Mouse (Mus musculus): ENCODE measurements around the gene Pax5.
"Not testable (repeated sequence)": the region's sequence is repeated elsewhere in the genome, so short reads cannot be mapped to it uniquely, and the experiment has no call there.

The Pax5 gene

DNA sequence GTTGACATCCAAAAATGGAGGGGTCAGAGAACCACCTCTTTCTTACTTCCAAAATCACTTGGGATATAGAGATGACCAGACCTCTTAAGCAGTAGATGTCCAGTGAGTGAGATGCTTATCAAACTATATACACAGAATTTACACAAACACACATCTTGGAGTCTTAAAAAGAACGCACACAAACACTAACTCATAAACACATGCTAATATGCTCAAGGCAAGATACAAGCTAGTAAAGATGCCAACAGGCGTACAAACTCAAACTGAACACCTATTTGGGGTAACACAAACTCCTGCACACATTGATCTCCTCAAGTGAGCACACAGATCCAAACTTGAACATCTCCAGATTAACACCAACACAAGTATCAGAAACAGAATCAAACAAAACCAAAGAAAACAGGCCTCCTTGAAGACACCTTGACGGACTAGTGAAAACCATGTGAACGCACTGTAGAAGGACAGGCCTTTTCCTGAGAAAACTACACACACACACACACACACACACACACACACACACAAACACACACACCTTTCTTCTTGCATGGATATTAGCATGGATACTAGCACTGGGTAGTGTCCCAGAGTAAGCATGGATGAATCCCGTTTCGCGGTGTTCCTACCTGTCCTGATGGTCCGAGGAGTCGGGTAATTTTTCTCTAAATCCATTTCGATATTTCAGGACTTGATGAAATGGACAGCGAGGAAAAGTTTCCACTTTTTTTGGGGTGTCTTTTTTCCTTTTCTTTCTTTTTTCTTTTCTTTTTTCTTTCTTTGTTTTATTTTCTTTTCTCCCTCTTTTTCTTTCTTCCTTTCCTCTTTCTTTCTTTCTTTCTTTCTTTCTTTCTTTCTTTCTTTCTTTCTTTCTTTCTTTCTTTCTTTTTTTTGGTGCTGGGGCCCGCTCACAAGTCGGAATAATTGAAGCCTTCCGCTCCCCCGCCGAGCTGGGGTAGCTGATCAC, at the start of gene Pax5:
Gene Pax5, minus strand, starts transcription at position 748 of the 961 bp plus-strand sequence.
- DNase-seq = no peak

DNA sequence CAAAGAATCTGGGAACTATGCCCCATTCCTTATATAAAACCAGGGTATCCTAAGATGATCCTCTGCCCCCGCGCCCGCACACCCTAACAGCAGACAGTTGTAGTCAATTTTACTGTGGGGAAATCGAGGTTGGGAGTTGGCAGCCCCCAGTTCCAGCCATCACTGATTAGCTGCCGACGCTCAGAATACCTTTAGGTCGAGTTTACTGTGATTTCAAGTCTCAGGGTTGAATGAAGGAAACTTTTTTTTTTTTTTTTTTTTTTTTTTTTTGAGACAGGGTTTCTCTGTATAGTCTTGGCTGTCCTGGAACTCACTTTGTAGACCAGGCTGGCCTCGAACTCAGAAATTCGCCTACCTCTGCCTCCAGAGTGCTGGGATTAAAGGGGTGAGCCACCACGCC, 46.8 kb upstream of the Pax5 start:
- not testable (repeated sequence) for DNase-seq

DNA sequence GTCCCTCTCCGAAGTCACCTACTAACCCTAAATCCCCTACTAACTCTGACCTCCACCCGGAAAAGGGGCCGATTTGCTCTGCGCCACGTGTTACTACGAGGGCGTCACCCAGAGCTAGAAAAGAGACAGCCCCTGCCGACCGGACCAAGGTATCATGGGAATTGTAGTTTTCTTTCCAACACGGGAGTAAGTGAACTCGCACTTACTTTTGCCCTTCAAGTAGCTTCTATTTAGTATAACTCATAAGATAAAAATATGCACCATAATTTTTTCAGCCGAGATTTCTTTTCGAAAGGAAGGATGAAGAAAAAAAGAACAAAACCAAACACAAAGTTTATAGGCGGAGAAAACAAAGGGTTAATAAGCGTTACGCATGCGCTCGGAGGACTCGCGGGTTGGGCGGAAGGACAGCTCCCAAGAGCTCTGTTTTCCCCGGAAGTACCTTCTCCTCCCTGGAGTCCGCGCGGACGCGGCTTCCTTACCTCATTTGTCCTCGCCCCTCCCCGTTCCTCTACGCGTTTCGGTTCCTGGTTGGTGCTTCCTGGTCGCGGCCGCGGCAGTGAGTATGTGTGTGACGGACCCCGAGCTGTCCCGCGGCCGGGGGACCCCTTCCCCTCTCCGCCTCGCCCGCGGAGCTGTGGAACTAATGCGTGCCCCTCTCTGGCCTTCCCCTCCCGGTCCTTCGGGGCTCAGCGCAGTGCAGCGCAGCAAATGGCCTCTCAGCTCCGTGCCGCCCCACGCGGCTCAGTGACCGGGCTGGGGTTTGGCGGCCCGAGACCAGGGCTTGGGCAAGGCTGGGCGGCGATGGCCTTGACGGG, 46.1 kb upstream of the Pax5 start:
- peak; percentile 95 for DNase-seq

DNA sequence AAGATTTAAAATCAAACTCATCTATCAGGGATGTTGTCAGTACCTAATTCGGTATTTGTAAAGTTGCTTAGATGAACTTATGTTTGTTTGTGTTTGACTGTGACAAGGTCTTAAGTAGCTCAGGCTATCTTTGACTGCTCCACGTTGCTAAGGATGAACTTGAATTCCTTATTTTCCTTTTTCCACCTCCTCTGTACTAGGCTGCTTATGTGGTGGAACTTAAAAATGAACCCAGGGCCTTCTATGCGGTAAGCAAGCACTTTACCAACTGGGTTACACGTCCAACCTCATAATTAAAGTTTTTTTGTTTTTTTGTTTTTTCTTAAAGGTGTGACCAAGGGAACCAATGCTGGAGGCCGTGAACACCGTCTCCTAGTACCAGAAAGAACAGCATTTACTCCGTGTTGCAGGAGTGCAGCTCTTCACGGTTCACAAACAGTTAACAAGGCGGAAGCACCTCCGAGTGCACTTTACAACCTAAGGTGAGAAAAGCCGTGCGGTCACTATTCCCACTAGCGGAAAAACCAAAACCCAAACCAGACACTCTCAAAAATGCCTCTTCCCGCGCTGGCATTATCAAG, 45.4 kb upstream of the Pax5 start, which contains the start of gene Zcchc7:
Gene Zcchc7, plus strand, starts transcription at position 325 of the 581 bp plus-strand sequence.
- no peak for DNase-seq

- peak; percentile 10 for DNase-seq
These were observed 30.2 kb upstream of the Pax5 start for GRCm38 (mm10) chr4:44740471-44740870.

- DNase-seq = no peak
These were observed 10.9 kb upstream of the Pax5 start for GRCm38 (mm10) chr4:44721237-44721636.

DNA sequence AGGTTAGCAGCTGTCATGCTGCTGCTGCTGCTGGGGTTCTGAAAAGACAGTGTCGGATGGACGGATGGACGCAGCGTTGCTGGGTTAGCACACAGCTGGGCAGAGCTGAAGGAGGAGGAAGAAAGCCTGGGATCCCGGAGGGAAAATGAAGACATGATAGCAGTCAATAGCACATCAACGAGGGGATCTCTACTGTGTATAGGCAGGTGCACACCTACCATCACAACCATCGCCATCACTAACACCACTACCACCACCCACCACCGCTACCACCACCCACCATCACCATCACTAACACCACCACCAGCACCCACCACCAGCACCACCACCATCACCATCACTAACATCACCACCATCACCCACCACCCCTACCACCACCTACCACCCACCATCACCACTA, 9.8 kb upstream of the Pax5 start:
- DNase-seq = no peak

GRCm38 (mm10) chr4:44717676-44718075, 7.4 kb upstream of the Pax5 start:
- DNase-seq = no peak

DNA sequence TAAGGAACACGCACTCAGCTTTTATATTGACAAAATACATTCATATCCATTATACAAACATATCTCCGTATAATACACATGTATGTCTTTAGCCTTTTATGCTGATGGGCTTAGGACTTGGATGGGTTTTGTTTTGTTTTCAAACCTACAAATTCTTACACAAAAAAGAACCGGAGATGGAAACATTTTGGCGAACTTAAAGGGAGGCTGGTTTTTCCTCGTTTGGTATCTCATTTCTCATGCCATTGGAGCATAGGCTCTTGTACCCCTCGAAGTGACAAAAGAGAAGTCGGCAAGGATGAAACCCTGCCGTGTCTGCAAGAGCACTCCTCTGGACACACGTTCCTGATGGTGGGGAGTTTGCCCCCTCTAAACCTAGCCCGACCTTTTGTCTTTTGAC, 6.1 kb upstream of the Pax5 start:
- no peak for DNase-seq

DNA sequence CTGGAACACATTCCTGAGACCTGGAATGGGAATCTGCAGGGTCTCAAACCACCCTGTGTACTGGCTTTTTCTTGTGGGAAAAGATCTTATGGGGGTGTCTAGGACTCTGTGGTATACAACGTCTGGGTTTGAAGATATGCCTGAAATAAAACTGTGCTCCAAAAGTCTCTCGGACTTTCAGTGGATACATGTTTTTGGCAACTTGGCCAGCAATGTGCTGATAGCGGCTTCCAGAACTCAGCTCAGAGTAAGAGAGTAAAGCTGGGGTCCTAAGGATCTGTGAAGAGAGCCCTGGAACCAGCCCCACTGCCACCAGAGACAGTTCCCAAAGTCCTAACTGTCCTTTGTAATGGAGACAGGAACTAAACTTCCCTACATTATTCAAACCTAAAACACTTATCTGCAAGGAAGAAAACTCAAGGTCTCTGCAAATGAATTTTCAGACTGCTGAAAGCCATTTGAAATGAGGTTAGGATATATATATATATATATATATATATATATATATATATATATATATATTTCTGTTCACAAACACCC, 5.4 kb upstream of the Pax5 start:
- no peak for DNase-seq

DNA sequence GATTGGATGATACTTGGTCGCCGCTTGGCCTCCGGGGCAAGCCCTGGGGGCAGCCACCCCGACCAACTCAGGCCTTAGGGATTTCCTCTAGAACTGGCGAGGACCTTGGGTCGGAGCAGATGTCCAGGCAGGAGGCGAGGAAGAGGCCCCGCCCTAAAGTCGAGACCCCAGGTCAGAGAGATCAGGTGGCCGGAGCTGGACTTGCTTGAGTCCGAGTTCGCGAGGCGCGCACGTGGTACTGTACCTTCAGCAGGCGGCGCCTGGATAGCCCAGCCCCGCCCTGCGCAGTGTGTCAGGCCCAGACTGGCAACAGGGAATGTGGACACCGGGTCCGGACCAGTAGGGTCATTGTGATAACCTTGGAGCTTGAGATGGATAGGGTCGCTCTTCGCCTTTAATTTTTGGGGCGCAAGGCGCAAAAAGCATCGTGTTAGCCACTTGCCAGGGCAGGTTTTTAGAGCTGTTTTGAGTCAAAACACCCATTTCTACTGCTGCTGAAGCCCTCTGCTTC, 3.9 kb upstream of the Pax5 start:
- no peak for DNase-seq

- no peak for DNase-seq
These were observed 3.3 kb upstream of the Pax5 start for GRCm38 (mm10) chr4:44713554-44714051.

GRCm38 (mm10) chr4:44712786-44713553, 2.7 kb upstream of the Pax5 start:
- no peak for DNase-seq

- peak; percentile 32 for DNase-seq
These were observed 1.9 kb upstream of the Pax5 start for GRCm38 (mm10) chr4:44712051-44712700.

DNA sequence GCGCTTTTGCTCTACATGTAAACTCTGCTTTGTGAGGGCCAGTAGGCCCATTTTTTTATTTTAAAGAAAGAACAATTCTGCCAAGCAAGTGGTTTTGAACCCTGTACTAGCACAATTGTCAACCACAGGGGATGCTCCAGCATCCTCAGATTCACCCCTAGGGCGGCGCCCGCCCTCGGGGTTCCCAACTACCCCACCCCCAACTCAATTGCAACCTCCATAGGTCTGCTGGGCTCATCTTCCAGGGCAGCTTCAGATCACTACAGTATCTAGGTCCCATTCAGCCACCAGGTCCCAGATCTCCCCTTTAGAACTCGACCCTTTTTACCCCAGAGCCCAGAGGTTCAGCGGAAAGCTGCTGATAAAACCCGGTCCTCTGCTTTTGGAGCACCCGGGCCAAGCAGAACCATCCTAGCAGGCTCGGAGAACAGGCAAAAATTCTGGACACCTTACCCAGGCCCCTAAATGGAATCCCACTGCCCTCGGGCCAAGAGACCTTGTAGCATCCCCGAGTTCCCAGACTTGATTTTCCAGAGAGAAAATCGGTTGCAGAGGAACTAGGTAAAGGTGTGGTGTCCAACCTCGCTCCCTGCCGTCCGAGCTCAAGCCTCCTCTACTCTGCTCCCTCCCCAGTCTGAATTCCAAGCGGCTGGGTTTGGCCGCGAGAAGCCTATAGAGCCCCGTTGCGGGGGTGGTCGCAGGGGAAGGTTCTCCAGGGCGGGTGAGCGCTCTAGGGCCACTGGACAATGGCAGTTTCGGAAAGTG, 1.0 kb upstream of the Pax5 start:
- DNase-seq = no peak

DNA sequence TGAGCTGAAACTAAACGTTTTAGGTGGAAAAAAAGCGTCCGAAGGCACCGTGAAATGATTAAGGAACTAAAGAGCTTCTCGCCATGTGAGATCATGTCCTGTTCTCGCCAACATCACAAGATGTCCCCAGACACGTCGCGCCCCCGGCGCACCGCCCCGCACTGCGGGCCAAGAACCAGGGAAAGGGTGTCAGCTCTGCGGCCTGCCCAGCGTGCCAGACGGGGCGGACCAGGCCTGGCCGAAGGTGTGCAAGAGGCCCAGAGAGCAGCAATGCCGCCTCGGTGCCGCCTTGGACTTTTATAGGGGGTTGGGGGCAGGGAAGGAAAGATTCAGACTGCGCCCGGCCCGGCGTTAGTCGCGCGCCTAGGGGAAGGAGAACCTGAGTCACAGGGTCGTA, 412 bp upstream of the Pax5 start:
- DNase-seq = no peak

GRCm38 (mm10) chr4:44709091-44709695, 1.1 kb downstream of the Pax5 start:
- no peak for DNase-seq

GRCm38 (mm10) chr4:44708311-44708710, 2.0 kb downstream of the Pax5 start:
- DNase-seq = no peak

- DNase-seq = no peak
These were observed 3.4 kb downstream of the Pax5 start for GRCm38 (mm10) chr4:44706865-44707264.

DNA sequence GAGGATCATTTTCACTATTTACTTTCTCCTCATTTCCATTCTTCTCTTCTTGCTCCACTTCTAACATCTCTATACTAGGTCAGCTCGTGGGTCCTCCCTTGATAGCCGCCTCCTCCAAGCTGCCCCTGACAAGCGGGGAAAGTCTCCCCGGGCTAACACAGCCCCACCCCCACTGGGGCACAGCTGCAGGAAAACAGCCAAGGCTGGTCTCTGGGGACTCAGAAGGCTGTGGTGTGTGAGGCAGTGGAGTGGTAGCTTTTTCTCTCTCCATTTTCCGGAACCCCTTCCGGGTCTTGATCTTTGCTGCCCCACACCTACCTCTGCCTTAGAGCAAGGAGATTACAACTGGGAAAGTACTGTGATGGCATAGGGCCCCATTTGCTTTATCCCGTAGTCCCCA, 4.3 kb downstream of the Pax5 start:
- DNase-seq = no peak

All from kidney, postnatal 10 days (tissue).